In the genomic region with DNA sequence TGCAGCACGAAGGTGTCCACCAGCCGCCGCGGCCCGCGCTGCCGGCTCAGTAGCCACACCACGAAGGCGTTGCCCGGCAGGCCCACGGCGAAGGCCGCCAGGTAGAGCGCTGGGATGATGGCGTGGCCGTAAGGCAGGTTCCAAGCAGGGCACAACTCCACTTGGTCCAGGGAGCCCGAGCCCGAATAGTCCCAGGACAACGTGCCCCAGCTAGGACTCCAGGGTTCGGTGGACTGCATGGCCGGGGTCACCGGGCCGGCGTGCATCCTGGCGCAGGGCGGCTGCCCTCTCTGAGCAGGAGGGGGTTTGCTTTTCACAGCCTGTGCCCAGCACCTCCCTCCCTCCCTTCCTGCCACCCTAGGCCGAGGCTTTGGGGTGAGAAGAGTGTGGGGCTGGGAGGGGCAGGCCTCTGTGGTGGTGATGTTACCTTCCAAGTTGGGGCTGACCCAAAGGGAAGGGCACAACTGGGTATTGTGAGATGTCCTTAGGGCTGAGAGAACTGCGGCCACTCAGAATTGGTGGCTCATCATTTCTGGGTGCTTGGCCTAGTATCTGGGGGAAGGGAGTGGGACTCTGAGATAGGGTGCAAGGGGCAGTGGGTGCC, we compare ENCODE assay signal across 9 mouse cellular contexts. TPM values are rescaled to one million over a fixed set of nuclear protein-coding genes. Genes with fewer than 3 reads are reported as not detected.
DNase-seq lines count a peak whose midpoint lies in the region; ATAC-seq and TF ChIP-seq lines count a peak whose summit lies in the region.
"Had no signal": no experiment of that assay in that cellular context is flagged by ENCODE, and none has a peak within 500 bp of the region (broad histone marks: within the 10 kb centered on the region; RNA-seq: fewer than 3 reads in every experiment).

A gene (minus strand): TSS at position 239 of the 604 bp plus-strand sequence.

- peak within 1 kb of the TSS; percentile 48 for H3K4me3 ChIP-seq in kidney, postnatal 0 days (replicated peaks; ENCODE audit: low read depth, low read length)
- H3K4me3 ChIP-seq in embryonic facial prominence, embryonic 10.5 days: peak within 1 kb of the TSS; percentile 66
- peak within 1 kb of the TSS; percentile 54 for H3K4me3 ChIP-seq in hindbrain, embryonic 12.5 days
- H3K4me3 ChIP-seq in midbrain, embryonic 15.5 days: peak within 1 kb of the TSS; percentile 57

- H3K4me1 ChIP-seq in kidney, postnatal 0 days (replicated peaks; ENCODE audit: insufficient read depth, low read length): peaks cover 12% of the 10 kb centered on the region; the same call in 1 of the 2 replicates
- peaks cover 29% of the 10 kb centered on the region for H3K4me1 ChIP-seq in embryonic facial prominence, embryonic 10.5 days
- H3K4me1 ChIP-seq in hindbrain, embryonic 12.5 days: peaks cover 16% of the 10 kb centered on the region
- peaks cover 16% of the 10 kb centered on the region for H3K4me1 ChIP-seq in midbrain, embryonic 15.5 days

- no peak for TF ChIP-seq CTCF in kidney, postnatal 0 days (IDR thresholded peaks at IDR 0.05; ENCODE audit: low read depth)

- 9% methylated on average over 28 of the region's 28 CpGs for WGBS in kidney, postnatal 0 days
- 8% methylated on average over 28 of the region's 28 CpGs for WGBS in embryonic facial prominence, embryonic 10.5 days
- 8% methylated on average over 28 of the region's 28 CpGs for WGBS in hindbrain, embryonic 12.5 days
- 8% methylated on average over 28 of the region's 28 CpGs for WGBS in midbrain, embryonic 15.5 days

- no peak for DNase-seq in kidney, postnatal 0 days (ENCODE audit: low spot score)
- DNase-seq in kidney, postnatal 36 days: no peak
- no peak for DNase-seq in embryonic facial prominence, embryonic 10.5 days (ENCODE audit: low spot score)
- DNase-seq in ovary, postnatal 14 days (ENCODE audit: low spot score): no peak
- DNase-seq in gastrocnemius, postnatal 4 days (ENCODE audit: low spot score in 2 of 2): no peak

- ATAC-seq in kidney, postnatal 0 days (replicated peaks; ENCODE audit: low FRiP score, low read depth): no peak; the same call in 1 of the 2 replicates
- peak; percentile 29; the same call in 1 of the 2 replicates for ATAC-seq in hindbrain, embryonic 12.5 days (ENCODE audit: low FRiP score)
- ATAC-seq in midbrain, embryonic 15.5 days (replicated peaks): peak; percentile 67
- no peak for ATAC-seq in erythroid progenitor cell, adult 5-6 weeks (replicated peaks; ENCODE audit: low FRiP score, poor library complexity, severe bottlenecking)

- no peaks in the 10 kb centered on the region for H3K9me3 ChIP-seq in kidney, postnatal 0 days (replicated peaks; ENCODE audit: low read length)
- no peaks in the 10 kb centered on the region for H3K9me3 ChIP-seq in embryonic facial prominence, embryonic 10.5 days
- no peaks in the 10 kb centered on the region for H3K9me3 ChIP-seq in hindbrain, embryonic 12.5 days (replicated peaks)
- H3K9me3 ChIP-seq in midbrain, embryonic 15.5 days: no peaks in the 10 kb centered on the region

- no peaks in the 10 kb centered on the region for H3K36me3 ChIP-seq in kidney, postnatal 0 days (ENCODE audit: insufficient read depth, low read length)
- H3K36me3 ChIP-seq in embryonic facial prominence, embryonic 10.5 days (replicated peaks): no peaks in the 10 kb centered on the region
- H3K36me3 ChIP-seq in hindbrain, embryonic 12.5 days: no peaks in the 10 kb centered on the region
- H3K36me3 ChIP-seq in midbrain, embryonic 15.5 days (replicated peaks): no peaks in the 10 kb centered on the region

- no peak within 1 kb of the TSS for H3K27ac ChIP-seq in kidney, postnatal 0 days
- peak within 1 kb of the TSS; percentile 61; the same call in 1 of the 2 replicates for H3K27ac ChIP-seq in embryonic facial prominence, embryonic 10.5 days (replicated peaks)
- H3K27ac ChIP-seq in hindbrain, embryonic 12.5 days: no peak within 1 kb of the TSS; the same call in 1 of the 2 replicates
- peak within 1 kb of the TSS; percentile 66 for H3K27ac ChIP-seq in midbrain, embryonic 15.5 days

- peaks cover 55% of the 10 kb centered on the region for H3K27me3 ChIP-seq in kidney, postnatal 0 days (ENCODE audit: insufficient read depth, low read length)
- peaks cover 79% of the 10 kb centered on the region for H3K27me3 ChIP-seq in embryonic facial prominence, embryonic 10.5 days (replicated peaks; ENCODE audit: low read depth, poor library complexity, severe bottlenecking)
- peaks cover 60% of the 10 kb centered on the region for H3K27me3 ChIP-seq in hindbrain, embryonic 12.5 days
- peaks cover 58% of the 10 kb centered on the region for H3K27me3 ChIP-seq in midbrain, embryonic 15.5 days (replicated peaks)

- H3K9ac ChIP-seq in kidney, postnatal 0 days (ENCODE audit: low read depth, low read length): peak within 1 kb of the TSS; percentile 42
- H3K9ac ChIP-seq in hindbrain, embryonic 12.5 days: peak within 1 kb of the TSS; percentile 67
- H3K9ac ChIP-seq in midbrain, embryonic 15.5 days: peak within 1 kb of the TSS; percentile 59

- H3K4me2 ChIP-seq in kidney, postnatal 0 days (ENCODE audit: low read length): peak within 1 kb of the TSS; percentile 92
- peak within 1 kb of the TSS; percentile 94 for H3K4me2 ChIP-seq in hindbrain, embryonic 12.5 days (replicated peaks)
- H3K4me2 ChIP-seq in midbrain, embryonic 15.5 days: peak within 1 kb of the TSS; percentile 93

RNA-seq across cellular contexts. Expression of the gene that starts here (rescaled TPM):
- not detected in 2 replicates for polyA plus RNA-seq in kidney, postnatal 0 days (2015; fragmentation: Nextera tagmentation; extraction: Ambion mirVana)
- polyA plus RNA-seq in embryonic facial prominence, embryonic 10.5 days (2016; fragmentation: Nextera tagmentation; extraction: Ambion mirVana): not detected in 2 replicates
- polyA plus RNA-seq in hindbrain, embryonic 12.5 days (2016; fragmentation: Nextera tagmentation; extraction: Ambion mirVana): not detected in 2 replicates
- polyA plus RNA-seq in midbrain, embryonic 15.5 days (2015; fragmentation: Nextera tagmentation; extraction: Ambion mirVana): 0.49 and 0.62 TPM in 2 replicates
- total RNA-seq in gastrocnemius, postnatal 4 days (2021): not detected
- not detected in 2 replicates for total RNA-seq in erythroid progenitor cell, adult 5-6 weeks (2015; ENCODE audit: low replicate concordance)
- not detected in 2 replicates for total RNA-seq in erythroid progenitor cell, adult 5-6 weeks (2017; ENCODE audit: low replicate concordance)
- total RNA-seq: adrenal gland, postnatal 36 days had no signal

Comparison
In these comparisons a context has a peak if more than half of its experiments do, and no peak if none do; other contexts are left out.
1. Peak in ATAC-seq, H3K4me3 ChIP-seq, H3K9ac ChIP-seq and H3K4me2 ChIP-seq in hindbrain, embryonic 12.5 days; RNA of the gene not detected or under 1 TPM.
2. Peak in ATAC-seq, H3K4me3 ChIP-seq, H3K27ac ChIP-seq, H3K9ac ChIP-seq and H3K4me2 ChIP-seq in midbrain, embryonic 15.5 days; RNA of the gene not detected or under 1 TPM.